8 mouse cellular contexts compared by ENCODE assay signal in the genomic region with DNA sequence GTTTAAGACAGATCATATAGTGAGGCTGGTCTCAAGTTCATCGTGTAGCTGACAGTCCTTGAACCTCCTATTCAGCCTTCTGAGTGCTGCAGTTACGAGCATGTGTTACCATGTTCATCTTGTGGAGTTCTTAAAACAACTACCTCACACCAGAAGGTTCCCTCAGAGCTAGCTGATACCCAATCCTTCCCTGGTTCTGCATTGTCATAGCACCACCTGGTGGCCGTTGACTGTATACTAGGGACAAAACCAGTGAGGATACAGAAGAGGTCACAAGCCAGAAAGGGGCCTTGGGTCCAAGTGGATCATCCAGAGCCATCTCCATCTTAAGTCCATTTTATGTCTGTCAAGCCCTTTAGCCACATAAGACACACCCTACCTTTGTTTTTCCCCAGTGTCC. TPM values are rescaled to one million over a fixed set of nuclear protein-coding genes. Genes with fewer than 3 reads are reported as not detected.
A peak's percentile ranks its signal among the peaks of the same experiment; 100 is the strongest.
DNase-seq lines count a peak whose midpoint lies in the region; ATAC-seq and TF ChIP-seq lines count a peak whose summit lies in the region.

No protein-coding gene starts in this region.

- H3K27me3 ChIP-seq in heart, adult 2 months (ENCODE audit: control insufficient read depth, insufficient read depth, low read length): no peaks in the 10 kb centered on the region
- no peaks in the 10 kb centered on the region for H3K27me3 ChIP-seq in heart, embryonic 11.5 days (ENCODE audit: control insufficient read depth, insufficient read depth, low read length)
- no peaks in the 10 kb centered on the region for H3K27me3 ChIP-seq in forebrain, embryonic 13.5 days
- H3K27me3 ChIP-seq in hindbrain, embryonic 15.5 days: no peaks in the 10 kb centered on the region
- no peaks in the 10 kb centered on the region for H3K27me3 ChIP-seq in midbrain, embryonic 12.5 days

- 13% methylated on average over 3 of the region's 3 CpGs for WGBS in heart, adult 2 months
- WGBS in heart, embryonic 11.5 days (ENCODE audit: insufficient replicate concordance): 22% methylated on average over 3 of the region's 3 CpGs
- 22% methylated on average over 3 of the region's 3 CpGs for WGBS in forebrain, embryonic 13.5 days
- 22% methylated on average over 3 of the region's 3 CpGs for WGBS in hindbrain, embryonic 15.5 days
- 37% methylated on average over 3 of the region's 3 CpGs for WGBS in midbrain, embryonic 12.5 days

- peak; percentile 75; the same call in 1 of the 2 replicates for TF ChIP-seq EP300 in heart, adult 2 months (IDR thresholded peaks at IDR 0.05; ENCODE audit: insufficient read depth, low read depth, low read length)

- H3K79me2 ChIP-seq in heart, adult 2 months (replicated peaks; ENCODE audit: control insufficient read depth, insufficient read depth, low read length): peaks cover 3% of the 10 kb centered on the region

- H3K4me2 ChIP-seq in heart, embryonic 11.5 days: no peak overlapping the region
- no peak overlapping the region for H3K4me2 ChIP-seq in forebrain, embryonic 13.5 days
- no peak overlapping the region for H3K4me2 ChIP-seq in hindbrain, embryonic 15.5 days
- H3K4me2 ChIP-seq in midbrain, embryonic 12.5 days (replicated peaks): no peak overlapping the region

- no peaks in the 10 kb centered on the region for H3K9me3 ChIP-seq in heart, embryonic 11.5 days (replicated peaks; ENCODE audit: control insufficient read depth, low read length)
- no peaks in the 10 kb centered on the region for H3K9me3 ChIP-seq in forebrain, embryonic 13.5 days (replicated peaks)
- no peaks in the 10 kb centered on the region for H3K9me3 ChIP-seq in hindbrain, embryonic 15.5 days
- H3K9me3 ChIP-seq in midbrain, embryonic 12.5 days: no peaks in the 10 kb centered on the region

- TF ChIP-seq POLR2A in heart, adult 2 months (IDR thresholded peaks at IDR 0.05; ENCODE audit: insufficient read depth, low read depth, low read length): no peak

- no peak for ATAC-seq in heart, embryonic 11.5 days (replicated peaks; ENCODE audit: insufficient number of reproducible peaks, low FRiP score, low TSS enrichment)
- 0 out of 2 replicates have a peak, but pooled peaks have one; percentile 58 for ATAC-seq in cerebellum, adult (ENCODE audit: insufficient number of reproducible peaks, low FRiP score, low TSS enrichment)
- peak; percentile 70 for ATAC-seq in forebrain, embryonic 13.5 days
- peak; percentile 68 for ATAC-seq in hindbrain, embryonic 15.5 days (ENCODE audit: low FRiP score, low read depth)
- ATAC-seq in midbrain, embryonic 12.5 days (ENCODE audit: low FRiP score, low read depth): 0 out of 2 replicates have a peak, but pooled peaks have one; percentile 12

- peak; percentile 78 to 81 for DNase-seq in heart, adult 2 months
- peak; percentile 76 to 83 for DNase-seq in left cerebral cortex, postnatal 10 days (ENCODE audit: extremely low spot score in 1 of 2, low spot score in 2 of 2)
- DNase-seq in spleen, adult 18-20 months: peak; percentile 63 to 83

- intact Hi-C loops in heart, adult 2 months (cut with DNase I): loop anchor here (1.0 to 5.0 kb wide), 3 partner anchors 76 to 173 kb away; a partner anchor contains a TSS
- intact Hi-C loops in left cerebral cortex, postnatal 10 days (cut with DNase I): loop anchor here (2.0 kb wide), 1 partner anchor 100 kb away; no protein-coding TSS in a partner anchor

- peaks cover 10% of the 10 kb centered on the region for H3K4me1 ChIP-seq in heart, adult 2 months (ENCODE audit: control insufficient read depth, insufficient read depth, low read length)
- peaks cover 25% of the 10 kb centered on the region for H3K4me1 ChIP-seq in heart, embryonic 11.5 days (ENCODE audit: control insufficient read depth, insufficient read depth, low read length)
- H3K4me1 ChIP-seq in forebrain, embryonic 13.5 days: peaks cover 28% of the 10 kb centered on the region
- H3K4me1 ChIP-seq in hindbrain, embryonic 15.5 days (replicated peaks): peaks cover 23% of the 10 kb centered on the region
- H3K4me1 ChIP-seq in midbrain, embryonic 12.5 days: peaks cover 27% of the 10 kb centered on the region

- no peak overlapping the region for H3K4me3 ChIP-seq in heart, adult 2 months
- H3K4me3 ChIP-seq in heart, embryonic 11.5 days (ENCODE audit: low read depth, low read length): no peak overlapping the region
- no peak overlapping the region for H3K4me3 ChIP-seq in forebrain, embryonic 13.5 days
- no peak overlapping the region for H3K4me3 ChIP-seq in hindbrain, embryonic 15.5 days
- no peak overlapping the region for H3K4me3 ChIP-seq in midbrain, embryonic 12.5 days

- no peak; the same call in none of the 2 replicates for TF ChIP-seq CTCF in heart, adult 2 months (IDR thresholded peaks at IDR 0.05)

- H3K27ac ChIP-seq in heart, adult 2 months: no peak overlapping the region
- no peak overlapping the region for H3K27ac ChIP-seq in heart, embryonic 11.5 days (ENCODE audit: low read depth, low read length)
- no peak overlapping the region for H3K27ac ChIP-seq in forebrain, embryonic 13.5 days
- no peak overlapping the region for H3K27ac ChIP-seq in hindbrain, embryonic 15.5 days (replicated peaks)
- no peak overlapping the region for H3K27ac ChIP-seq in midbrain, embryonic 12.5 days (replicated peaks)

- H3K36me3 ChIP-seq in heart, adult 2 months (ENCODE audit: control insufficient read depth, insufficient read depth, low read length): peaks cover 2% of the 10 kb centered on the region; the same call in 1 of the 2 replicates
- peaks cover 16% of the 10 kb centered on the region for H3K36me3 ChIP-seq in heart, embryonic 11.5 days (ENCODE audit: control insufficient read depth, insufficient read depth, low read length)
- H3K36me3 ChIP-seq in forebrain, embryonic 13.5 days (ENCODE audit: poor library complexity, severe bottlenecking): peaks cover 27% of the 10 kb centered on the region
- H3K36me3 ChIP-seq in hindbrain, embryonic 15.5 days: peaks cover 12% of the 10 kb centered on the region
- peaks cover 24% of the 10 kb centered on the region for H3K36me3 ChIP-seq in midbrain, embryonic 12.5 days

- H3K9ac ChIP-seq in heart, adult 2 months (ENCODE audit: low read depth, low read length): no peak overlapping the region
- H3K9ac ChIP-seq in heart, embryonic 11.5 days (ENCODE audit: low read depth, low read length): no peak overlapping the region
- no peak overlapping the region for H3K9ac ChIP-seq in forebrain, embryonic 13.5 days
- H3K9ac ChIP-seq in hindbrain, embryonic 15.5 days: no peak overlapping the region
- H3K9ac ChIP-seq in midbrain, embryonic 12.5 days (replicated peaks): no peak overlapping the region

RNA-seq across cellular contexts. Expression of a gene that starts 8.4 kb away (rescaled TPM):
- 10 to 100 TPM; 60.2 to 63.4 TPM for total RNA-seq in heart, adult 2 months (2021)
- polyA plus RNA-seq in heart, adult 2 months (2012; rRNA removed): 42.3 and 73.6 TPM in 2 replicates
- polyA plus RNA-seq in heart, embryonic 11.5 days (2014; fragmentation: Nextera tagmentation; extraction: Ambion mirVana): 1.6 and 1.9 TPM in 2 replicates
- polyA plus RNA-seq in forebrain, embryonic 13.5 days (2015; fragmentation: Nextera tagmentation; extraction: Ambion mirVana): 5.4 and 5.7 TPM in 2 replicates
- 3.9 and 4.0 TPM in 2 replicates for polyA plus RNA-seq in hindbrain, embryonic 15.5 days (2015; fragmentation: Nextera tagmentation; extraction: Ambion mirVana)
- 10 to 100 TPM; 23.6 to 24.1 TPM for total RNA-seq in left cerebral cortex, postnatal 10 days (2021)
- polyA plus RNA-seq in midbrain, embryonic 12.5 days (2016; fragmentation: Nextera tagmentation; extraction: Ambion mirVana): 5.6 and 6.3 TPM in 2 replicates

RNA-seq across cellular contexts. Expression of a gene that starts 8.7 kb away (rescaled TPM):
- total RNA-seq in heart, adult 2 months (2021): under 1 TPM; 0.61 to 0.70 TPM
- polyA plus RNA-seq in heart, adult 2 months (2012; rRNA removed): 1.3 and 1.5 TPM in 2 replicates
- 0.14 and 1.2 TPM in 2 replicates for polyA plus RNA-seq in heart, embryonic 11.5 days (2014; fragmentation: Nextera tagmentation; extraction: Ambion mirVana)
- polyA plus RNA-seq in forebrain, embryonic 13.5 days (2015; fragmentation: Nextera tagmentation; extraction: Ambion mirVana): 1.2 and 1.9 TPM in 2 replicates
- polyA plus RNA-seq in hindbrain, embryonic 15.5 days (2015; fragmentation: Nextera tagmentation; extraction: Ambion mirVana): 1.0 and 1.3 TPM in 2 replicates
- 1 to 10 TPM; 1.1 to 2.7 TPM for total RNA-seq in left cerebral cortex, postnatal 10 days (2021)
- polyA plus RNA-seq in midbrain, embryonic 12.5 days (2016; fragmentation: Nextera tagmentation; extraction: Ambion mirVana): 1.4 TPM in 2 replicates

RNA-seq across cellular contexts. Expression of a gene that starts 9.0 kb away (rescaled TPM):
- total RNA-seq in heart, adult 2 months (2021): 10 to 100 TPM; 27.1 to 28.0 TPM
- polyA plus RNA-seq in heart, adult 2 months (2012; rRNA removed): 36.0 and 36.6 TPM in 2 replicates
- 49.0 and 57.5 TPM in 2 replicates for polyA plus RNA-seq in heart, embryonic 11.5 days (2014; fragmentation: Nextera tagmentation; extraction: Ambion mirVana)
- 73.5 and 83.0 TPM in 2 replicates for polyA plus RNA-seq in forebrain, embryonic 13.5 days (2015; fragmentation: Nextera tagmentation; extraction: Ambion mirVana)
- 45.8 and 49.5 TPM in 2 replicates for polyA plus RNA-seq in hindbrain, embryonic 15.5 days (2015; fragmentation: Nextera tagmentation; extraction: Ambion mirVana)
- total RNA-seq in left cerebral cortex, postnatal 10 days (2021): 10 to 100 TPM; 39.8 to 42.9 TPM
- polyA plus RNA-seq in midbrain, embryonic 12.5 days (2016; fragmentation: Nextera tagmentation; extraction: Ambion mirVana): 84.9 and 93.4 TPM in 2 replicates

RNA-seq across cellular contexts. Expression of a gene that starts 23.9 kb away (rescaled TPM):
- total RNA-seq in heart, adult 2 months (2021): 10 to 100 TPM; 62.6 to 72.8 TPM
- polyA plus RNA-seq in heart, adult 2 months (2012; rRNA removed): 53.8 and 63.0 TPM in 2 replicates
- 38.6 and 53.9 TPM in 2 replicates for polyA plus RNA-seq in heart, embryonic 11.5 days (2014; fragmentation: Nextera tagmentation; extraction: Ambion mirVana)
- polyA plus RNA-seq in forebrain, embryonic 13.5 days (2015; fragmentation: Nextera tagmentation; extraction: Ambion mirVana): 93.1 and 95.4 TPM in 2 replicates
- polyA plus RNA-seq in hindbrain, embryonic 15.5 days (2015; fragmentation: Nextera tagmentation; extraction: Ambion mirVana): 90.1 and 99.1 TPM in 2 replicates
- 10 to 100 TPM; 69.6 to 74.9 TPM for total RNA-seq in left cerebral cortex, postnatal 10 days (2021)
- 92.0 and 99.2 TPM in 2 replicates for polyA plus RNA-seq in midbrain, embryonic 12.5 days (2016; fragmentation: Nextera tagmentation; extraction: Ambion mirVana)

RNA-seq across cellular contexts. Expression of a gene that starts 24.0 kb away (rescaled TPM):
- 10 to 100 TPM; 29.6 to 46.6 TPM for total RNA-seq in heart, adult 2 months (2021)
- 56.0 and 61.9 TPM in 2 replicates for polyA plus RNA-seq in heart, adult 2 months (2012; rRNA removed)
- polyA plus RNA-seq in heart, embryonic 11.5 days (2014; fragmentation: Nextera tagmentation; extraction: Ambion mirVana): 48.2 and 49.2 TPM in 2 replicates
- 81.5 and 95.5 TPM in 2 replicates for polyA plus RNA-seq in forebrain, embryonic 13.5 days (2015; fragmentation: Nextera tagmentation; extraction: Ambion mirVana)
- 109 and 118 TPM in 2 replicates for polyA plus RNA-seq in hindbrain, embryonic 15.5 days (2015; fragmentation: Nextera tagmentation; extraction: Ambion mirVana)
- total RNA-seq in left cerebral cortex, postnatal 10 days (2021): 10 to 100 TPM; 43.2 to 61.0 TPM
- polyA plus RNA-seq in midbrain, embryonic 12.5 days (2016; fragmentation: Nextera tagmentation; extraction: Ambion mirVana): 97.5 and 101 TPM in 2 replicates
